Mouse (Mus musculus): ENCODE results near the gene Pcbp1. TPM values are rescaled to one million over a fixed set of nuclear protein-coding genes. Genes with fewer than 3 reads are reported as not detected.

Pcbp1 gene
- polyA plus RNA-seq (2015; fragmentation: Nextera tagmentation; extraction: Ambion mirVana) = 313 and 350 TPM in 2 replicates

GRCm38 (mm10) chr6:86526032-86526960 lies at the start of gene Pcbp1:
Gene Pcbp1, minus strand, starts transcription at chr6:86526321.

Small RNAs within 50 kb of the gene (microRNA-seq; reads per million reads assigned to microRNA genes)
- 0 reads per million in 2 experiments for gene Gm22184

Other genes starting within 250 kb of the Pcbp1 start
- gene Fam136a, start 160.7 kb downstream of the Pcbp1 start, polyA plus RNA-seq (2015; fragmentation: Nextera tagmentation; extraction: Ambion mirVana) = 127 and 141 TPM in 2 replicates
- 160 and 173 TPM in 2 replicates for gene Snrpg, start 155.0 kb downstream of the Pcbp1 start, polyA plus RNA-seq (2015; fragmentation: Nextera tagmentation; extraction: Ambion mirVana)
- gene Pcyox1, start 129.2 kb downstream of the Pcbp1 start, polyA plus RNA-seq (2015; fragmentation: Nextera tagmentation; extraction: Ambion mirVana) = 39.2 and 44.9 TPM in 2 replicates
- 47.2 and 47.5 TPM in 2 replicates for gene Tia1, start 122.1 kb downstream of the Pcbp1 start, polyA plus RNA-seq (2015; fragmentation: Nextera tagmentation; extraction: Ambion mirVana)
- not detected in 2 replicates for gene Gm44790, start 99.7 kb downstream of the Pcbp1 start, polyA plus RNA-seq (2015; fragmentation: Nextera tagmentation; extraction: Ambion mirVana)
- gene C87436, start 87.9 kb downstream of the Pcbp1 start, polyA plus RNA-seq (2015; fragmentation: Nextera tagmentation; extraction: Ambion mirVana) = 12.4 and 13.8 TPM in 2 replicates
- gene Asprv1, start 101.8 kb upstream of the Pcbp1 start, polyA plus RNA-seq (2015; fragmentation: Nextera tagmentation; extraction: Ambion mirVana) = 0.45 and 66.0 TPM in 2 replicates
- gene Mxd1, start 142.8 kb upstream of the Pcbp1 start, polyA plus RNA-seq (2015; fragmentation: Nextera tagmentation; extraction: Ambion mirVana) = 3.4 and 4.3 TPM in 2 replicates
- gene Snrnp27, start 158.2 kb upstream of the Pcbp1 start, polyA plus RNA-seq (2015; fragmentation: Nextera tagmentation; extraction: Ambion mirVana) = 133 and 140 TPM in 2 replicates
- 5.8 and 9.0 TPM in 2 replicates for gene Gmcl1, start 207.1 kb upstream of the Pcbp1 start, polyA plus RNA-seq (2015; fragmentation: Nextera tagmentation; extraction: Ambion mirVana)